Mouse (Mus musculus) liver, postnatal 0 days (tissue): Measurements from ENCODE around the gene Fbxo33.

Experiments
- CTCF ChIP-seq: sonication (generic); IDR thresholded peaks from 2 replicates; pipeline ENCODE4 v1.5.1; 2016; ENCODE audit warnings: antibody characterized with exemption, low read depth
- EP300 ChIP-seq: IDR thresholded peaks from 2 replicates; pipeline ENCODE4 v1.6.1; 2016; ENCODE audit warnings: antibody characterized with exemption, low read depth, mild to moderate bottlenecking

DNA sequence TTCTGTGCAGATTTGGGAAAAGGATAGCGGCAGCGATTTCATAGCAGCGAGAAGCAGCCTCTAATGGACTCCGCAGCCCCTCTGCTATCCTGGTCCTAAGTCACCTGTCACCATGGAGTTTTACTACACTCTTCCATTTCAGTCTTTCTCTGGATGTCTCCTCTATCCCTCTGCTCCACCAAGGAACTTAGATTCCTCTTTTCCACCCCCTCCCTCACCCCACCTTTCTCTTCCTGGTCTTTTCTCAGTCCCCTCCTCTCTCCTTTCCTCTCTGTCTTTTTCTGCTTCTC is 46.4 kb upstream of the Fbxo33 start:
- TF ChIP-seq CTCF (no peak), EP300 (no peak)
